Mouse (Mus musculus) cerebellum, adult (tissue): ENCODE results near the gene Hspb3.

ENCODE experiments used
- ATAC-seq: cut with Nextera tagmentation; 2 replicates; pipeline ENCODE4 v1.9.2; 2017; ENCODE audit warnings: mild to moderate bottlenecking, moderate library complexity, mixed read lengths; ENCODE audit not compliant: insufficient number of reproducible peaks, low FRiP score, low TSS enrichment

Hspb3 gene

GRCm38 (mm10) chr13:113640944-113641597, 22.4 kb downstream of the Hspb3 start:
- ATAC-seq: no peak

- peak; percentile 45; the same call in 1 of the 2 replicates for ATAC-seq
Measured at GRCm38 (mm10) chr13:113638914-113639313, 24.6 kb downstream of the Hspb3 start.

- ATAC-seq: no peak
Measured at GRCm38 (mm10) chr13:113635799-113636222, 27.7 kb downstream of the Hspb3 start.

GRCm38 (mm10) chr13:113634732-113635481, 28.6 kb downstream of the Hspb3 start:
- ATAC-seq: no peak

- ATAC-seq: no peak
Measured at GRCm38 (mm10) chr13:113632506-113632905, 31.0 kb downstream of the Hspb3 start.

- ATAC-seq: no peak
Measured at GRCm38 (mm10) chr13:113627601-113628000, 35.9 kb downstream of the Hspb3 start.

GRCm38 (mm10) chr13:113622865-113623255, 40.6 kb downstream of the Hspb3 start:
- ATAC-seq: no peak

GRCm38 (mm10) chr13:113622122-113622864, 41.2 kb downstream of the Hspb3 start:
- no peak for ATAC-seq

GRCm38 (mm10) chr13:113619003-113619402, 44.5 kb downstream of the Hspb3 start:
- ATAC-seq: no peak

GRCm38 (mm10) chr13:113617891-113618823, 45.3 kb downstream of the Hspb3 start, which contains the start of gene Snx18:
TSS of gene Snx18 (minus strand) at chr13:113618564.
- peak; percentile 82 for ATAC-seq

GRCm38 (mm10) chr13:113617338-113617890, 46.1 kb downstream of the Hspb3 start:
- ATAC-seq: no peak

GRCm38 (mm10) chr13:113616751-113617337, 46.6 kb downstream of the Hspb3 start:
- ATAC-seq: no peak

- no peak for ATAC-seq
Measured at GRCm38 (mm10) chr13:113615971-113616671, 47.4 kb downstream of the Hspb3 start.

- ATAC-seq: no peak
Measured at GRCm38 (mm10) chr13:113615546-113615941, 47.9 kb downstream of the Hspb3 start.

GRCm38 (mm10) chr13:113614635-113615545, 48.6 kb downstream of the Hspb3 start:
- peak; percentile 56 for ATAC-seq

GRCm38 (mm10) chr13:113613882-113614281, 49.6 kb downstream of the Hspb3 start:
- no peak for ATAC-seq

GRCm38 (mm10) chr13:113613341-113613740, 50.1 kb downstream of the Hspb3 start:
- no peak for ATAC-seq
